In the genomic region with DNA sequence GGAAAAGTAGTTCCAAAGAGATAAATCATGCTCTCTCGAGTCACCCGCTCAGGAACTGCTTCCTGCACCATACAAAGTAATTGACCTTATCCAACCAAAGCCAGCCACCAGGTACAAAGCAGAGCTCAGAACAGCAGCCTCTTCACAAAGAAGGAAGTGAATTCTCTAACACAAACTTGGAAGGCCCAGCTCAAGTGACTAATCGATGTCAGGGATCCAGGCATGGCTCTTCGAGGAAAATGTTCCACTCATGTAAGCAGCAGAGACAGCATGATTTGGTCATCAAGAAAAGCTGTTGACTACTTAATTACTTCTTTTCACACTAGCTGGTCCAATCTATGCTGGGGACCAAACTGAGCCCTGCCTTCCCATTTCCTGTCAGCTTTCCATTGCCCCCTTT, we compare ENCODE assay signal across 11 mouse cellular contexts.
A peak's percentile ranks its signal among the peaks of the same experiment; 100 is the strongest.
DNase-seq lines count a peak whose midpoint lies in the region; ATAC-seq and TF ChIP-seq lines count a peak whose summit lies in the region.
"Had no signal": no experiment of that assay in that cellular context is flagged by ENCODE, and none has a peak within 500 bp of the region (broad histone marks: within the 10 kb centered on the region; RNA-seq: fewer than 3 reads in every experiment).

No protein-coding gene starts in this region.

- no peak for DNase-seq in forebrain, postnatal 0 days
- no peak for DNase-seq in forebrain, embryonic 14.5 days (ENCODE audit: low spot score)
- peak; percentile 49 for DNase-seq in kidney, postnatal 14 days
- no peak for DNase-seq in kidney, adult 8-10 months
- no peak for DNase-seq in liver, postnatal 0 days
- DNase-seq in midbrain, embryonic 10.5 days (ENCODE audit: low spot score): no peak
- no peak for DNase-seq in cerebellum, adult 18-20 months
- DNase-seq: adrenal gland, postnatal 14 days; cerebellum, adult 8-10 months had no signal

- WGBS in forebrain, postnatal 0 days: 84% methylated on average over 4 of the region's 4 CpGs
- WGBS in forebrain, embryonic 14.5 days: 83% methylated on average over 4 of the region's 4 CpGs
- 23% methylated on average over 4 of the region's 4 CpGs for WGBS in heart, embryonic 16.5 days
- 70% methylated on average over 4 of the region's 4 CpGs for WGBS in liver, postnatal 0 days (ENCODE audit: insufficient replicate concordance)
- 83% methylated on average over 4 of the region's 4 CpGs for WGBS in midbrain, embryonic 10.5 days

- TF ChIP-seq CTCF in forebrain, postnatal 0 days (IDR thresholded peaks at IDR 0.05; ENCODE audit: low read depth): no peak
- no peak for TF ChIP-seq CTCF in liver, postnatal 0 days (IDR thresholded peaks at IDR 0.05; ENCODE audit: low read depth)

- peaks cover 12% of the 10 kb centered on the region; the same call in 1 of the 2 replicates for H3K4me1 ChIP-seq in forebrain, postnatal 0 days (ENCODE audit: insufficient read depth)
- H3K4me1 ChIP-seq in forebrain, embryonic 14.5 days (ENCODE audit: control insufficient read depth, insufficient read depth, low read length): peaks cover 21% of the 10 kb centered on the region
- peaks cover 73% of the 10 kb centered on the region for H3K4me1 ChIP-seq in heart, embryonic 16.5 days (ENCODE audit: control insufficient read depth, insufficient read depth, low read length)
- peaks cover 23% of the 10 kb centered on the region for H3K4me1 ChIP-seq in liver, postnatal 0 days (ENCODE audit: insufficient read depth)
- H3K4me1 ChIP-seq in midbrain, embryonic 10.5 days: peaks cover 21% of the 10 kb centered on the region

- no peak for ATAC-seq in forebrain, postnatal 0 days
- ATAC-seq in forebrain, embryonic 14.5 days: no peak
- no peak for ATAC-seq in heart, embryonic 16.5 days (replicated peaks; ENCODE audit: extremely low read depth, insufficient read depth, low FRiP score)
- ATAC-seq in liver, postnatal 0 days: no peak

- H3K27ac ChIP-seq in forebrain, postnatal 0 days (ENCODE audit: low read depth, low read length): peak overlapping the region; percentile 9
- no peak overlapping the region for H3K27ac ChIP-seq in forebrain, embryonic 14.5 days (ENCODE audit: low read depth, low read length)
- H3K27ac ChIP-seq in heart, embryonic 16.5 days (ENCODE audit: low read length): peak overlapping the region; percentile 94
- peak overlapping the region; percentile 63 for H3K27ac ChIP-seq in liver, postnatal 0 days (ENCODE audit: low read depth)
- H3K27ac ChIP-seq in midbrain, embryonic 10.5 days (replicated peaks): no peak overlapping the region
- H3K27ac ChIP-seq: liver, embryonic 14.5 days had no signal

- H3K36me3 ChIP-seq in forebrain, postnatal 0 days (ENCODE audit: insufficient read depth): no peaks in the 10 kb centered on the region
- H3K36me3 ChIP-seq in forebrain, embryonic 14.5 days (ENCODE audit: control insufficient read depth, insufficient read depth, low read length): no peaks in the 10 kb centered on the region
- peaks cover 5% of the 10 kb centered on the region for H3K36me3 ChIP-seq in heart, embryonic 16.5 days (ENCODE audit: control insufficient read depth, insufficient read depth)
- no peaks in the 10 kb centered on the region for H3K36me3 ChIP-seq in liver, postnatal 0 days (replicated peaks; ENCODE audit: insufficient read depth, low read length)
- no peaks in the 10 kb centered on the region for H3K36me3 ChIP-seq in midbrain, embryonic 10.5 days

- no peak overlapping the region for H3K4me2 ChIP-seq in forebrain, postnatal 0 days (ENCODE audit: low read depth)
- H3K4me2 ChIP-seq in forebrain, embryonic 14.5 days (ENCODE audit: low read length): no peak overlapping the region
- H3K4me2 ChIP-seq in heart, embryonic 16.5 days (ENCODE audit: low read depth, low read length): peak overlapping the region; percentile 55
- peak overlapping the region; percentile 26; the same call in 1 of the 2 replicates for H3K4me2 ChIP-seq in liver, postnatal 0 days (ENCODE audit: low read depth, low read length)

- TF ChIP-seq EP300 in liver, postnatal 0 days (IDR thresholded peaks at IDR 0.05; ENCODE audit: low read depth): no peak

- H3K9ac ChIP-seq in forebrain, postnatal 0 days: no peak overlapping the region
- no peak overlapping the region for H3K9ac ChIP-seq in forebrain, embryonic 14.5 days (ENCODE audit: low read length)
- H3K9ac ChIP-seq in heart, embryonic 16.5 days (ENCODE audit: low read length): peak overlapping the region; percentile 51; the same call in 1 of the 2 replicates
- no peak overlapping the region for H3K9ac ChIP-seq in liver, postnatal 0 days (replicated peaks)
- H3K9ac ChIP-seq: liver, embryonic 14.5 days had no signal

- no peak overlapping the region for H3K4me3 ChIP-seq in forebrain, postnatal 0 days (ENCODE audit: low read depth, low read length)
- H3K4me3 ChIP-seq in forebrain, embryonic 14.5 days (ENCODE audit: low read depth, low read length): no peak overlapping the region
- H3K4me3 ChIP-seq in heart, embryonic 16.5 days (ENCODE audit: low read length): no peak overlapping the region
- no peak overlapping the region for H3K4me3 ChIP-seq in liver, postnatal 0 days (ENCODE audit: low read depth, low read length)
- H3K4me3 ChIP-seq in midbrain, embryonic 10.5 days: no peak overlapping the region

- H3K27me3 ChIP-seq in forebrain, postnatal 0 days (ENCODE audit: insufficient read depth, low read length): no peaks in the 10 kb centered on the region
- no peaks in the 10 kb centered on the region for H3K27me3 ChIP-seq in forebrain, embryonic 14.5 days (replicated peaks; ENCODE audit: control insufficient read depth, insufficient read depth, low read length)
- H3K27me3 ChIP-seq in heart, embryonic 16.5 days (ENCODE audit: control insufficient read depth, insufficient read depth, low read length): no peaks in the 10 kb centered on the region
- H3K27me3 ChIP-seq in liver, postnatal 0 days (ENCODE audit: insufficient read depth, low read length): no peaks in the 10 kb centered on the region
- no peaks in the 10 kb centered on the region for H3K27me3 ChIP-seq in midbrain, embryonic 10.5 days (ENCODE audit: low read depth, poor library complexity, severe bottlenecking)

- H3K9me3 ChIP-seq in forebrain, postnatal 0 days (ENCODE audit: low read length): no peaks in the 10 kb centered on the region
- no peaks in the 10 kb centered on the region for H3K9me3 ChIP-seq in forebrain, embryonic 14.5 days (replicated peaks; ENCODE audit: control insufficient read depth, low read length)
- H3K9me3 ChIP-seq in heart, embryonic 16.5 days (replicated peaks; ENCODE audit: control insufficient read depth, low read length): no peaks in the 10 kb centered on the region
- no peaks in the 10 kb centered on the region for H3K9me3 ChIP-seq in liver, postnatal 0 days (ENCODE audit: low read length)
- H3K9me3 ChIP-seq in midbrain, embryonic 10.5 days (replicated peaks): no peaks in the 10 kb centered on the region

Comparison
In these comparisons a context has a peak if more than half of its experiments do, and no peak if none do; other contexts are left out.
1. H3K27ac ChIP-seq: peak in forebrain, postnatal 0 days (single experiment), heart, embryonic 16.5 days (single experiment) and liver, postnatal 0 days (single experiment); none in forebrain, embryonic 14.5 days (single experiment) and midbrain, embryonic 10.5 days (single experiment).
2. H3K4me2 ChIP-seq: peak in heart, embryonic 16.5 days (single experiment) and liver, postnatal 0 days (single experiment); none in forebrain, postnatal 0 days (single experiment) and forebrain, embryonic 14.5 days (single experiment).